Mouse (Mus musculus): ENCODE data around the gene Cxcl16.

DNA sequence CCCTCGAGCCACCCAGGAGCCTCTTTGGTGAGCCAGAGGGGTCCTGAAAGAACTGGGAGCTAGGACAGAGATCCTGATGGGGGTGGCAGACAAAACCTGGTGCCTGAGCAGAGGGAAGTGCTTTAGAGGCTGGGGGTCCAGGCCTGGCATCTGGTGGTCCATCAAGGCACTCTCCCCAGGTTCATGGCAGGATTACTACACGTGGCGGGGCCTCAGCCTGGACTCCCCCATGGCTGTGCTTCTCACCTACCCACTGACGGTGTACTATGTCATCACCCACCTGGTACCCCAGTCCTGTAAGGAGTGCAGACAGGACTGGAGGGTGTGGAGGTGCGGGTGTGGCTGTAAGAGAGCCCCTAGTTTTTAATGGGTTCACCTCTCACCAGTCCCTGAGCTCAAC lies 4.2 kb upstream of the Cxcl16 start:
- no peak for TF ChIP-seq POLR2A (IDR thresholded peaks at IDR 0.05; ENCODE audit: insufficient read length, low read depth)
- no peak for TF ChIP-seq USF1 (IDR thresholded peaks at IDR 0.05; ENCODE audit: low read depth)
- TF ChIP-seq POLR2AphosphoS2 (IDR thresholded peaks at IDR 0.05; ENCODE audit: insufficient read length, low read depth), result no peak
- no peak for TF ChIP-seq TCF12 (IDR thresholded peaks at IDR 0.05; ENCODE audit: insufficient read depth, poor library complexity, severe bottlenecking)
